Mouse (Mus musculus): ENCODE data around the gene Slco2a1.

Gene Slco2a1

DNA sequence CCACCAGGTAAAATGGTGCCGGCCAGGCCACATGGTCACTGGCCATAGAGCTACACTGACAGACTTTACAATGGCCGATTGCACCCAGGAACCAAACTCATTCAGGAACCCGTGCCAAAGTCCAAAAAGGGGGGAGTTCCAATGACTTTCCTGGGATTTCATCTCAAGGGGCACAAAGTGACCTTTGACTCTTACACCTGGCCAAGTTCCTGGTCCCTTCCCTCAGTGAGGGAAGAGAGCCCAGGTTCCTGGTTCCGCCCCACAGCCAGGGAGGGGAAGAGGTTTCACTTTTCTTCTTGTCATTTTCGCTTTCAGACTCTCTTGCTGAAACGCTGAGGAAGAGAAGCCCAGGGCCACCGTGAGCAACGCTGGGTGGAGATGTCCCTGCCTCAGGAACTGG is at the start of gene Slco2a1:
Gene Slco2a1, plus strand, starts transcription at position 251 of the 400 bp plus-strand sequence.
- no peak for DNase-seq

DNA sequence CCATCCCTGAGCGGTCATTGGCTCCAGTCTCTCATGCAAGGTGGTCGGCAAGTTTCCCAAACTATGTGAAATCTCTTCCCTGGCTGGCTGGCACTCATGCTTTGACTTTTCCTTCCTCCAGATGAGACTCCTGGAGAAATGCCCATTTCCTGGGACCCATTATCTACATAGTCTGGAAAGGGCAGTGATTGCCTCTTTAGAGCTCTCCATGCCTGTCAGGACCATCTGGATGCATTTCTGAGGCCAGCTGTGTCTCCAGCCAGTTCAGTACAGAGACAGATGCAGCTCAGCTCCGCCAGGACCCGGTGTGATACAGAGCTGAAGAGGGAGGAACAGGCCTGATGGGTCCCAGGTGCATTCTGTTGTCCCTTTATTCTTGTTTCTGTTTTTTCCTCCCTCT is 46.3 kb upstream of the Slco2a1 start:
- DNase-seq = peak; percentile 68

GRCm38 (mm10) chr9:102944891-102945290 is 43.6 kb upstream of the Slco2a1 start:
- peak; percentile 73 for DNase-seq

DNA sequence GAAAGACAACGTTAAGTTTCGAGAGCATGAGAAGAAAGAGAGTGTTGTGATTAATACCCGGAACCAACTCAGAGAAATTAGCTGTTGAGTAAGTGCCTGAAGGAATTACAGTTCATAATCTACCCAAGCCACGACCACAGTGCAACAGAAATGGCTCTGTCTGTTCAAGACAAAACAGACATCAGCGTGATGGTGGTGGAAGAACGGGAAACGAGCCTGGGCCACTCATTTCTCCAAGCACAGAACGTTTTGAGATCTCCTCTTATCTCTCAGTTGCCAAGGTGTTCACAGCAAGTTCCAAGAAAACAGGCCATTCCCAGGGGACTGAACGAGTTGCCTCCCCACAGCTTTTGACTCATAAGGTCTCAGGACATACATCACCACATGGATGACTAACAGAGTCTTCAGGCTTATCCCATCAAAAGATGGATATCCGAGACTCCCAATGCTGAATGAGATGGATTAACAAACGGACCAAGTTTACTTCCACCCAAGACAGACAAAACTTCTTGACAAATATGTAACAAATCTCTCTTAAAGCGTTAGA is 42.0 kb upstream of the Slco2a1 start:
- DNase-seq = peak; percentile 44

DNA sequence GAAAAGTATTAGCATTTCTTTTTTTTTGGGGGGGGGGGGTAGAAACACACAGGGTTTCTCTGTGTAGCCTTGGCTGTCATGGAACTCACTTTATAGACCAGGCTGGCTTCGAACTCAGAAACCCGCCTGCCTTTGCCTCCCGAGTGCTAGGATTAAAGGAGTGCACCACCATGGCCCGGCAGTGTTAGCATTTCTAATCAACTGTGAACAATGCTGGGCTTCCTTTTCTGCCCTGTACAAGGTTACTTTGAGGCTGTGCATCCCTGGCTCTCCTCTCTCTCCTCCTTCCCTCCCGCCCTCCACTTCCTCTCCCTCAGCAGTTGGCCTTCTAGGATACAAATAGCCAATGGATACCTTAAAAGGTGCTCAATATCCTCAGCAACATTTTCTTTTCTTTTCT is 39.8 kb upstream of the Slco2a1 start:
- DNase-seq = peak; percentile 36

DNA sequence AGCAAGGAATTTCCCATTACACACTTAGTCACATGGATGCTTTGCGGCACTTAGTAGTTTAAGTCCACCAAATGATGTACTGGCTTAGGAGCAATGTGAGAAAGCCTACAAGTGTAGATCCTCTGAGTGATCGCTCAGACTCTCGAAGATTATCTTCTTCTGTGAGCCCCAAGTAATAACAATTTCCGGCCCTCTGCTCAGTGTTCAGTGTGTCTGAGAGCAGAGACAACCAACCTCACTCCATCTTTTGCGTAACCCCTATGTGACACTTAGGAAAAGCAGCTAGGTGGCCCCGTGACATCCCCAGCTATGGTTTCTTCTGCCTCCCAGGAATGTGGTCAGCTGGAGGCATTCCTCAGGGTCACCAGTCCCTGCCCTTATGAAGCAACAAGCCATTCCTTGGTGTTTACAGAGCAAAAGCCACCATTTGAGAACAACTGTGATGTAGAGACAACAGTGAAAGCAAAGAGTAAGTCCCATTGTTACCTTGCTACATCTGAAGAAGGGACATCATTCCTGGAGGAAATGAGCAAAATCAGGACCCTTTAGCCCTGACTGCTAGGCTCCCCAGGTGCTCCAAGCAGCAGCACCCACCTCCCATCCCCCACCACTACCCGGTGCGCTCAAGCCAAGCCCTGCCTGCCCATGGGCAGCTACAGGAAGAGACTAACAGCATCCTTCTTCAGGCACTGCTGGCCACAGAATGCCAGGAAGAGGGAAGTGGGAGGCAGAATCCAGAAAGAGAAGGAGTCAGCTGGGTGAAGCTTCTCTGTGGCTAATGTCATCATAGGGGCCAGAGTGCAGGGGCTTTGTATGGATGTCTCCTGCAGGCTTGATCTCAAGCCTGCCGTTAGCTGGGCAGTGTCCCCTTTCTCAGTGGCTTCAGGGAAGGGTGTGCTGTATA is 37.2 kb upstream of the Slco2a1 start:
- DNase-seq = peak; percentile 69

DNA sequence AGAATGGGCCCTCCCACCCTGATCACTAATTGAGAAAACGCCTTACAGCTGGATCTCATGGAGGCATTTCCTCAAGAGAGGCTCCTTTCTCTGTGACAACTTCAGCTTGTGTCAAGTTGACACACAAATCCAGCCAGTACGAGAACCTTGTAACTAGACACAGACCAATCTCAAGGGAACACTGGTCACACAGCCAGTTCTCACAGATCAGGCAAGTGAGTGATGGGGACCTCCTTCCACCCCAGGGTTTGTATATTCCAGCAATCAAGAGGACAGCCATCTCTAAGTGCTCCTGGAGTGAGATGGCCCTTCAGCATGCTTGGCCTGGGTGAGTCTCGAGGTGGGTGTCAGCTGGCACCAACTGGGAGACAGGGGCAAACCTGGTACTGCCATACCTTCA is 32.6 kb upstream of the Slco2a1 start:
- peak; percentile 74 for DNase-seq

DNA sequence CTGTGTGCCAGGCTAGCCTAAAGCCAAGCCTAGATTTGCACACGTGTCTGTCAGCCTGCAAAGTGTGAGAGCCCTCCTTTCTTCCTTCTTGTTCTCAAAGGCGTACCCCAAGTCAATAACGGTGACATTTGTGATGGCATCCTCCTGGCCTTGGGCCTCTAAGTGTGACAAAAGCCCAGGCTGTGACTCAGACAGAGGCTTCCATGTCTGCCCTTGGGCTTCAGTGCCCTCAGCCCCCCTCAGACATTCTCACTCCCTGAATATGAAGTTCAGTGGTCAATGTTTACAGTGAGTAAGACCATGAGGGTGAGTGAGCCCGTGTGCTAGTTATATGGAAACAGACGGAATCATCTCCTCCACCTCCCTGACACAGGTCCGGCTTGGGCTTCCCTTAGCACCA is 29.8 kb upstream of the Slco2a1 start:
- DNase-seq = peak; percentile 33

DNA sequence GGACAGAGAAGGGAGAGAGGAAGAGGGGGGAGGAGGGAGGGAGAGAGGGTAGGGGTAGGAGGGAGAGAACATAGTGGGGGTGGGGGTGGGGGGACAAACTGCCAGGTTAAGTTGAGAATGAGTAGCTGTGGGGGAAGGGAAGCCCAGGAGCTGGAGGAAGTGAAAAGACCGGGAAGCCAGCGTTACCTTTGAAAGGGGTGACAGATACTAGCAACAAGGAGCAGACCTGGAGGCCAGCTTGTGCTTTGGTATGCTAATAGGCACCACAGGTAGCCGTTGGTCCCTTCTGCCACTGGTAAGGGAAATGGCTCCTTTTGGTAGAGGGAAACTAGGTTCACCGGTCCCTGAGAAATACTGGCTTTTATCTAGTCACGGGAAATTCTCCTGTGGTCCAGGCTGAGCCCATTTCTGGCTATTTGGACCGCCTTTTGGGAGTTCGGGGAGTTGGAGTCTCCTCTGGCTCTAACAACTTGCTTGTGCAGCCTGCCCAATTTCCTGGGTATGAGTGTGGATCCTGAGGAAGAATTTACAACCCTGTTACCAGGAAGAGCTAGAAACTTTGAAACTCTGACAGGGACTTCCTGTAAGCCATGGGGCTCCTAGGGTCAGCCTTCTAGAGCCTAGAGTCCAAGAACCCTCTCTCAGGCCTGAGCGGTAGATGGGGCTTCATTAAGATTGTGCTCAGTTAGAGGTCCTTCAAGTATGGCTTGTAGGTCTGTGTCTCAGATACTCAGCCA is 27.0 kb upstream of the Slco2a1 start:
- DNase-seq = no peak

GRCm38 (mm10) chr9:102962093-102962788 is 26.3 kb upstream of the Slco2a1 start:
- DNase-seq = no peak

DNA sequence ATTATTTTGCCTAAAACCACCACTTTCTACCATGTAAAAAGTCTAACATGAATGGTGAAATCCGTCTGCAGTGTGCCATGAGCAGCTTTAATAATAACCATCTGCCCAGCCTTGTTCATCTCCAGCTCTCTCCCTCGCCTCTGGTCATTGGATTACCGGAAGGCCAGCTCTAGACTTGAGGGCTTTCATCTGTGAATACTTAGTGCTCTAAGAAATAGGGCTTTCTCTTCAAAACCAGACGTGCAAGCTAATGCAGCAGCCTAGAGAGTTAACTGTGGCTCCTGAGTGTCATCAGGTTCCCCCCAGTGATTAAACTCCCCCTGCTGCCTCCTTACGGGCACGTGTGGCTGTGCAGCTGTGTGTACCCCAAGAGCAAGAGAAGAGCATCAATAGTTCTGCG is 25.2 kb upstream of the Slco2a1 start:
- no peak for DNase-seq

GRCm38 (mm10) chr9:102964644-102965043 is 23.9 kb upstream of the Slco2a1 start:
- no peak for DNase-seq

- peak; percentile 95 for DNase-seq
Measured at GRCm38 (mm10) chr9:102972393-102973050, 16.0 kb upstream of the Slco2a1 start.

GRCm38 (mm10) chr9:102975887-102976286 is 12.6 kb upstream of the Slco2a1 start:
- DNase-seq = no peak

- no peak for DNase-seq
Measured at GRCm38 (mm10) chr9:102977090-102977489, 11.4 kb upstream of the Slco2a1 start.

GRCm38 (mm10) chr9:102977791-102978492 is 10.6 kb upstream of the Slco2a1 start:
- DNase-seq = peak; percentile 99

DNA sequence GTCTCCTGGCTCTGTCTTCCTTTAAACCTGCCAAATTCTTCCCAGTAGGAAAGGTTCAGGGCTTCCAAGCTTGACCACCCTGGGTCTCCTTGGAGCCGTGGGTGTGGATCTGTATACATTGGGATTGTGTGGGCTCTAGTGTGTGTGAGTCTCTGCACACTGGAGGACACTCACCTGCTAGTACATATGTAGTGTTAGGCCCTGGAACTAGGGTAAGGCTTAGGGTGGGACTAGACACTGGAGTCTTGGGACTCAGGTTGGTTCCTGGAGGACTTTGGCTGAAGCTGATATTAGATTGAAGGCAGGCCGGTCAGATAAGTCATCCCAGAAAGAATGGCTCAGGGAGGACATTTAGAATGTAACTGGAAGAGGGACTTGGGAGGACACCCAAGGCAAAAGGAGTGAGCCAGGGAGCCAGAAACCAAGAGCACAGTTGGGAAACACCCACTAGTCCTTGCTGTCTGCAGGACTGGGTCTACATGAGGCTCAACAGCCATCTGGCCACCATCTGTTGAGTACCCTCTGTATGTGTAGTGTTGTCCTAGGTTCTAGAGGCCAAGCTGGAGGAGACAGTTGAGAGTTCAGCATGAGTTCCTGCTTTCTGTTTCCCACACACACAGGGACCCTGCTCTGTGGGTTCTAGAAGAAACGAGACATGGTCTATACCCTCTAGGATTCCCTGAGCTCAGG is 9.4 kb upstream of the Slco2a1 start:
- DNase-seq = peak; percentile 95

GRCm38 (mm10) chr9:102979956-102980355 is 8.6 kb upstream of the Slco2a1 start:
- DNase-seq = no peak

GRCm38 (mm10) chr9:102980420-102980819 is 8.1 kb upstream of the Slco2a1 start:
- no peak for DNase-seq

DNA sequence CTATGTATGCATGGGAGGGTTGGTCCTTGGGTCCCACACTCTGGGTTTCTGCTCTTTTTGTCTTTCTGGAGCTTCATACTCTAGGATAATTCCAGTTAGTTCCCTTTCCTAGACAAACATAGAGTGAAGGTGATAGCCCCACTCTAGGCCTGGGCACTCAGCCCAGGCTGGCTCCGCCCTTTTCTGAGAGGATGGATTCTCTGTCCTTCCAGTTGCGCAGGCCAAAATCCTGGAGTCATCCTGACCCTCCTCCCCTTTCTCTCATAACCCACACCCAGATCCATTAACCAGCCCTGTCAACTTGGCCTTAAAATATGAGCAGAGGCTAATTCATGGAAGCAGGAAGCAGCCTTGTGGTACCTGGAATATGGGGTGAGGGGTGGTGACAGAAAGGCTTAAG is 6.7 kb upstream of the Slco2a1 start:
- DNase-seq = no peak

DNA sequence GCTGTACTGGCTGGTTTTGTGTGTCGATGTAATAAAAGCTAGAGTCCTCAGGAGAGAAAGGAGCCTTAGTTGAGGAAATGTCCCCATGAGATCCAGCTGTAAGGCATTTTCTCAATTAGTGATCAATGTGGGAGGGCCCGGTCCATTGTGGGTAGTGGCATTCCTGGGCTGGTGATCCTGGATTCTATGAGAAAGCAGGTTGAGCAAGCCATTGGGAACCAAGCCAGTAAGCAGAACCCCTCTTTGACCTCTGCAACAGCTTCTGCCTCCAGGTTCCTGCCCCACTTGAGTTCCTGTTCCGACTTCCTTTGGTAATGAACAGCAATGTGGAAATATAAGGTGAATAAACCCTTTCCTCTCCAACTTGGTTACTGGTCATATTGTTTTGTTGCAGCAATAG is 6.1 kb upstream of the Slco2a1 start:
- no peak for DNase-seq
